Mouse (Mus musculus): ENCODE results near the gene Rfxank.

GRCm38 (mm10) chr8:70100241-70100640, 38.7 kb downstream of the Rfxank start:
- TF ChIP-seq TAL1 (IDR thresholded peaks at IDR 0.05; ENCODE audit: low read length) (no peak), GATA1 (IDR thresholded peaks at IDR 0.05; ENCODE audit: low read length) (no peak)
